Mouse (Mus musculus) ES-Bruce4 (cell line): ENCODE data around the gene Trim80. TPM values are rescaled to one million over a fixed set of nuclear protein-coding genes. Genes with fewer than 3 reads are reported as not detected.
"Not testable (repeated sequence)": the region's sequence is repeated elsewhere in the genome, so short reads cannot be mapped to it uniquely, and the experiment has no call there.

Source experiments
- H3K27ac ChIP-seq: 2 replicates; pipeline ENCODE4 v1.5.1; 2012; ENCODE audit warnings: low read length, inconsistent platforms; ENCODE audit not compliant: insufficient read depth
- H3K27me3 ChIP-seq: 2 replicates; pipeline ENCODE4 v1.6.1; 2012; ENCODE audit warnings: mild to moderate bottlenecking, low read length, inconsistent platforms; ENCODE audit not compliant: control insufficient read depth, poor library complexity, insufficient read depth, severe bottlenecking
- H3K36me3 ChIP-seq: 2 replicates; pipeline ENCODE4 v1.6.1; 2012; ENCODE audit warnings: inconsistent platforms, mild to moderate bottlenecking, low read length, moderate library complexity; ENCODE audit not compliant: control insufficient read depth, poor library complexity, insufficient read depth, severe bottlenecking
- H3K4me1 ChIP-seq: one replicate; pipeline ENCODE4 v1.8.1; 2011; ENCODE audit warnings: low read length; ENCODE audit not compliant: control insufficient read depth, insufficient read depth
- H3K4me3 ChIP-seq: 2 replicates; pipeline ENCODE4 v1.5.1; 2011; ENCODE audit warnings: low read depth, mild to moderate bottlenecking, low read length
- H3K9ac ChIP-seq: 2 replicates; pipeline ENCODE4 v1.6.1; 2012; ENCODE audit warnings: low read depth, mild to moderate bottlenecking, inconsistent platforms; ENCODE audit not compliant: poor library complexity, severe bottlenecking
- H3K9me3 ChIP-seq: replicated peaks from 2 replicates; pipeline ENCODE4 v1.6.1; 2012; ENCODE audit warnings: mild to moderate bottlenecking, low read length, inconsistent platforms; ENCODE audit not compliant: control insufficient read depth, poor library complexity, insufficient read depth, severe bottlenecking
- CTCF ChIP-seq: IDR thresholded peaks from one replicate; pipeline ENCODE4 v1.8.1; 2011; ENCODE audit warnings: low read depth, low read length
- EP300 ChIP-seq: IDR thresholded peaks from 2 replicates; pipeline ENCODE4 v1.6.1; 2011; ENCODE audit warnings: low read depth, low read length; ENCODE audit not compliant: insufficient read depth
- POLR2A ChIP-seq: IDR thresholded peaks from one replicate; pipeline ENCODE4 v1.8.1; 2011; ENCODE audit warnings: low read length; ENCODE audit not compliant: insufficient read depth
- polyA plus RNA-seq: library from polyadenylated mRNA; stranded (reverse); fragments of >200 nt; gene quantifications from 2 replicates; pipeline ENCODE4 v1.2.4, GENCODE M21; 2011; ENCODE audit warnings: low read depth; ENCODE audit not compliant: missing spikeins, insufficient read depth, insufficient read length

Trim80 gene
- polyA plus RNA-seq, 1 experiment: not detected

DNA sequence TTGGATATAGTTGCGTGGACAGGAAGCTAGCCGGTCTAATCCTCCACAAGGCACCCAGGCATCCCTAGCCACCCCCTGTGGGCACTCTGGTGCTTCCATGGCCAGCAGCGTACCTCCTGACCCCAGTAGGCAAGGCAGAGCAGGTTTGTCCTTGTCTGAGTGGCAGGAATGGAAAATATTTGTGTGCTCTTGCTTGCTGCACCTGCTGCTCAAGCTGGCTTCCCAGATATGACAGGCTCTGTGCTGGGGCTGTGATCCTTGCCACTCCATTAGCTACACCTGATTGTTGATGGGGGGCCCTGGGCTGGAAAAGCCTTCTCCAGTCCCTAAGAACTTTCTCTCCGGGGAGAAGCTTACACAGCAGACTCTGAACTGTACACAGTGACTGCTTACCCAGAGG lies 13.0 kb downstream of the Trim80 start:
- TF ChIP-seq CTCF (no peak), POLR2A (no peak)
- Histone ChIP-seq H3K9ac (no peak overlapping the region), H3K4me1 (no peaks in the 10 kb centered on the region), H3K27me3 (no peaks in the 10 kb centered on the region), H3K36me3 (no peaks in the 10 kb centered on the region), H3K9me3 (no peaks in the 10 kb centered on the region), H3K4me3 (no peak overlapping the region), H3K27ac (no peak overlapping the region)

- H3K27ac ChIP-seq, H3K9me3 ChIP-seq, H3K4me1 ChIP-seq, H3K27me3 ChIP-seq, H3K36me3 ChIP-seq, H3K9ac ChIP-seq, H3K4me3 ChIP-seq: not testable (repeated sequence)
- TF ChIP-seq CTCF: peak; percentile 21
Observed at GRCm38 (mm10) chr11:115454822-115455221, 14.5 kb downstream of the Trim80 start.

- H3K4me3 ChIP-seq: no peak overlapping the region
- H3K9me3 ChIP-seq: no peaks in the 10 kb centered on the region
- no peaks in the 10 kb centered on the region for H3K36me3 ChIP-seq
- no peaks in the 10 kb centered on the region for H3K27me3 ChIP-seq
- TF ChIP-seq CTCF (peak; percentile 84), EP300 (no peak), POLR2A (no peak)
- H3K27ac ChIP-seq: no peak overlapping the region
- H3K9ac ChIP-seq: no peak overlapping the region
- H3K4me1 ChIP-seq: no peaks in the 10 kb centered on the region
Observed at GRCm38 (mm10) chr11:115455619-115456018, 15.3 kb downstream of the Trim80 start.

DNA sequence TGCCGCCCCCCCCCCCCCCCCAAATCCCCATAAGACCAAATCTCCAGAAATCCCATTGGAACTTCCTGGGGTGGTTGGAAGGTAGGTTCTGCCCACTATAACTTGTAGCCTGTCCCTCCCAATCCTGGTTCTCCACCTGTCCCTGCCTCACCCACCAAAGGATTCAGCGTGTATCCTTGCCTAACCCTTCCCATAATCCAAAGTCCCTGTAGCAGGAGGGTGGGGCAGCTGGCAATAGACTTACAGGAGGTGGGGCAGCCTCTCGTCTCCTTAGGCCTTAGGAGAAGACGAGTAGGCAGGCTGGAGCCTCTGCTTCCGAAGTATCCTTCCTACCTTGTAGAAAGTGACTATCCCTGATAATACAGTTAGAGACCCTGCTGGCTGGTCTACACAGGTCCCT lies 15.8 kb downstream of the Trim80 start:
- H3K4me1 ChIP-seq: no peaks in the 10 kb centered on the region
- no peak overlapping the region for H3K9ac ChIP-seq
- no peak for TF ChIP-seq CTCF
- no peak for TF ChIP-seq POLR2A
- no peak for TF ChIP-seq EP300
- no peak overlapping the region for H3K27ac ChIP-seq
- H3K4me3 ChIP-seq: no peak overlapping the region
- no peaks in the 10 kb centered on the region for H3K36me3 ChIP-seq
- H3K27me3 ChIP-seq: no peaks in the 10 kb centered on the region
- no peaks in the 10 kb centered on the region for H3K9me3 ChIP-seq

DNA sequence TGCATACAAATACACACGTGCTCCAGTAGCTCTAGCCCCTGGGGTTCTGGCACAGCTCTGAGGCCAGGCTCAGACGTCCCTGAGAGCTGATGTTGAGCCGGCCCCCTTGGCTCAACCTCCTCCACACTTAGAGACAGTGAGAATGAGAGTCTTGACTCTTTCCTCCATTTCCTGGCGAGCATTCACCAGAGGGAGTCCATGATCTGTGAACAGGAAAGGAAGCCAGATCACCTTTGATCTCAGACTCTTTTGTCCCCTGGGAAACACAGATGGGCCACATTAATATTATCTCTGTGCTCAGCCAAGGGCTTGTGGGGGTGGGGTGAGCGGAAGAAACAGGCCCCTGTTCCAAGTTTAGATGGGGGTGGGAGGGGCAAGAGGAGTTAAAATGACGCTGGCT lies 17.1 kb downstream of the Trim80 start:
- Histone ChIP-seq H3K27me3 (no peaks in the 10 kb centered on the region), H3K4me1 (peaks cover 3% of the 10 kb centered on the region), H3K4me3 (no peak overlapping the region), H3K27ac (no peak overlapping the region), H3K9ac (no peak overlapping the region), H3K36me3 (no peaks in the 10 kb centered on the region), H3K9me3 (no peaks in the 10 kb centered on the region)
- TF ChIP-seq POLR2A: no peak

GRCm38 (mm10) chr11:115460976-115461375 lies 20.6 kb downstream of the Trim80 start:
- H3K27me3 ChIP-seq: no peaks in the 10 kb centered on the region
- no peak overlapping the region for H3K27ac ChIP-seq
- peaks cover 17% of the 10 kb centered on the region for H3K4me1 ChIP-seq
- no peak overlapping the region for H3K4me3 ChIP-seq
- TF ChIP-seq CTCF: no peak
- TF ChIP-seq POLR2A: no peak
- TF ChIP-seq EP300: no peak
- no peak overlapping the region for H3K9ac ChIP-seq
- H3K36me3 ChIP-seq: no peaks in the 10 kb centered on the region
- H3K9me3 ChIP-seq: no peaks in the 10 kb centered on the region

GRCm38 (mm10) chr11:115461846-115462242 lies 21.5 kb downstream of the Trim80 start:
- Histone ChIP-seq H3K27me3 (no peaks in the 10 kb centered on the region), H3K9ac (no peak overlapping the region), H3K9me3 (no peaks in the 10 kb centered on the region), H3K4me1 (peaks cover 17% of the 10 kb centered on the region), H3K4me3 (no peak overlapping the region), H3K36me3 (no peaks in the 10 kb centered on the region), H3K27ac (no peak overlapping the region)
- TF ChIP-seq EP300: no peak
- no peak for TF ChIP-seq CTCF
- no peak for TF ChIP-seq POLR2A
